Mouse (Mus musculus): ENCODE measurements at regions not wholly inside any gene's neighbourhood (a gene's known extent, or its start where the extent isn't known, plus 50 kb on each side); places are given as distances from the start of the nearest gene placed in this dataset.

GRCm38 (mm10) chr13:47505380-47505955 is 383.0 kb downstream of the Rnf144b start:
- Histone ChIP-seq H3K27me3 (ENCODE audit: insufficient read depth, low read length) (no peaks in the 10 kb centered on the region), H3K27ac (ENCODE audit: low read depth, low read length) (no peak overlapping the region), H3K4me1 (ENCODE audit: insufficient read depth, low read length) (no peaks in the 10 kb centered on the region), H3K36me3 (ENCODE audit: insufficient read depth, low read length) (no peaks in the 10 kb centered on the region), H3K9ac (replicated peaks; ENCODE audit: low read length, poor library complexity, severe bottlenecking) (no peak overlapping the region), H3K4me2 (ENCODE audit: low read depth, low read length, poor library complexity, severe bottlenecking) (no peak overlapping the region), H3K4me3 (ENCODE audit: low read depth, low read length) (no peak overlapping the region), H3K9me3 (ENCODE audit: low read length) (no peaks in the 10 kb centered on the region)
- TF ChIP-seq CTCF (IDR thresholded peaks at IDR 0.05) = no peak
- WGBS = 87% methylated on average over 15 of the region's 15 CpGs
- no peak for DNase-seq (ENCODE audit: low spot score)
- ATAC-seq (ENCODE audit: low FRiP score) = no peak

GRCm38 (mm10) chr13:47532935-47533334 is 410.5 kb downstream of the Rnf144b start:
- Histone ChIP-seq H3K4me3 (ENCODE audit: low read depth, low read length) (no peak overlapping the region), H3K36me3 (ENCODE audit: insufficient read depth, low read length) (no peaks in the 10 kb centered on the region), H3K4me2 (ENCODE audit: low read depth, low read length, poor library complexity, severe bottlenecking) (no peak overlapping the region), H3K9me3 (ENCODE audit: low read length) (no peaks in the 10 kb centered on the region), H3K27me3 (ENCODE audit: insufficient read depth, low read length) (no peaks in the 10 kb centered on the region), H3K9ac (replicated peaks; ENCODE audit: low read length, poor library complexity, severe bottlenecking) (no peak overlapping the region), H3K4me1 (ENCODE audit: insufficient read depth, low read length) (no peaks in the 10 kb centered on the region), H3K27ac (ENCODE audit: low read depth, low read length) (no peak overlapping the region)
- ATAC-seq (ENCODE audit: low FRiP score) (no peak), DNase-seq (ENCODE audit: low spot score) (no peak)
- 100% methylated on average over 1 of the region's 1 CpGs for WGBS
- TF ChIP-seq CTCF (IDR thresholded peaks at IDR 0.05) = no peak

GRCm38 (mm10) chr13:47537156-47537555 is 414.7 kb downstream of the Rnf144b start:
- H3K4me1 ChIP-seq (ENCODE audit: insufficient read depth, low read length) = no peaks in the 10 kb centered on the region; the same call in 1 of the 2 replicates
- no peak overlapping the region for H3K4me2 ChIP-seq (ENCODE audit: low read depth, low read length, poor library complexity, severe bottlenecking)
- H3K36me3 ChIP-seq (ENCODE audit: insufficient read depth, low read length) = no peaks in the 10 kb centered on the region
- no peak overlapping the region for H3K27ac ChIP-seq (ENCODE audit: low read depth, low read length)
- no peaks in the 10 kb centered on the region for H3K9me3 ChIP-seq (ENCODE audit: low read length)
- 95% methylated on average over 2 of the region's 2 CpGs for WGBS
- no peaks in the 10 kb centered on the region for H3K27me3 ChIP-seq (ENCODE audit: insufficient read depth, low read length)
- H3K9ac ChIP-seq (replicated peaks; ENCODE audit: low read length, poor library complexity, severe bottlenecking) = no peak overlapping the region
- DNase-seq (ENCODE audit: low spot score) (no peak), ATAC-seq (ENCODE audit: low FRiP score) (no peak)
- TF ChIP-seq CTCF (IDR thresholded peaks at IDR 0.05) = no peak
- H3K4me3 ChIP-seq (ENCODE audit: low read depth, low read length) = no peak overlapping the region

- TF ChIP-seq CTCF (IDR thresholded peaks at IDR 0.05) = no peak
- ATAC-seq (ENCODE audit: low FRiP score) = no peak
- 45% methylated on average over 6 of the region's 6 CpGs for WGBS
- no peaks in the 10 kb centered on the region for H3K9me3 ChIP-seq (ENCODE audit: low read length)
- no peak overlapping the region for H3K9ac ChIP-seq (replicated peaks; ENCODE audit: low read length, poor library complexity, severe bottlenecking)
- H3K27me3 ChIP-seq (ENCODE audit: insufficient read depth, low read length) = no peaks in the 10 kb centered on the region
- no peak overlapping the region for H3K27ac ChIP-seq (ENCODE audit: low read depth, low read length)
- no peak overlapping the region for H3K4me2 ChIP-seq (ENCODE audit: low read depth, low read length, poor library complexity, severe bottlenecking)
- DNase-seq (ENCODE audit: low spot score) = no peak
- no peaks in the 10 kb centered on the region for H3K4me1 ChIP-seq (ENCODE audit: insufficient read depth, low read length)
- no peaks in the 10 kb centered on the region for H3K36me3 ChIP-seq (ENCODE audit: insufficient read depth, low read length)
- no peak overlapping the region for H3K4me3 ChIP-seq (ENCODE audit: low read depth, low read length)
Measured at GRCm38 (mm10) chr13:47549626-47550025, 427.2 kb downstream of the Rnf144b start.

- WGBS = 90% methylated on average over 3 of the region's 3 CpGs
- no peak overlapping the region for H3K9ac ChIP-seq (replicated peaks; ENCODE audit: low read length, poor library complexity, severe bottlenecking)
- H3K4me2 ChIP-seq (ENCODE audit: low read depth, low read length, poor library complexity, severe bottlenecking) = no peak overlapping the region
- H3K4me1 ChIP-seq (ENCODE audit: insufficient read depth, low read length) = no peaks in the 10 kb centered on the region
- no peaks in the 10 kb centered on the region for H3K36me3 ChIP-seq (ENCODE audit: insufficient read depth, low read length)
- no peaks in the 10 kb centered on the region for H3K9me3 ChIP-seq (ENCODE audit: low read length)
- TF ChIP-seq CTCF (IDR thresholded peaks at IDR 0.05) = no peak
- no peak overlapping the region for H3K4me3 ChIP-seq (ENCODE audit: low read depth, low read length)
- H3K27me3 ChIP-seq (ENCODE audit: insufficient read depth, low read length) = no peaks in the 10 kb centered on the region
- DNase-seq (ENCODE audit: low spot score) (no peak), ATAC-seq (ENCODE audit: low FRiP score) (no peak)
- no peak overlapping the region for H3K27ac ChIP-seq (ENCODE audit: low read depth, low read length)
Measured at GRCm38 (mm10) chr13:47552251-47552650, 429.8 kb downstream of the Rnf144b start.

GRCm38 (mm10) chr13:47554198-47554597 is 431.7 kb downstream of the Rnf144b start:
- TF ChIP-seq CTCF (IDR thresholded peaks at IDR 0.05) = no peak
- Histone ChIP-seq H3K36me3 (ENCODE audit: insufficient read depth, low read length) (no peaks in the 10 kb centered on the region), H3K27ac (ENCODE audit: low read depth, low read length) (no peak overlapping the region), H3K4me1 (ENCODE audit: insufficient read depth, low read length) (no peaks in the 10 kb centered on the region), H3K9me3 (ENCODE audit: low read length) (no peaks in the 10 kb centered on the region), H3K4me2 (ENCODE audit: low read depth, low read length, poor library complexity, severe bottlenecking) (no peak overlapping the region), H3K9ac (replicated peaks; ENCODE audit: low read length, poor library complexity, severe bottlenecking) (no peak overlapping the region), H3K27me3 (ENCODE audit: insufficient read depth, low read length) (no peaks in the 10 kb centered on the region), H3K4me3 (ENCODE audit: low read depth, low read length) (no peak overlapping the region)
- WGBS = 65% methylated on average over 1 of the region's 1 CpGs
- DNase-seq (ENCODE audit: low spot score) (no peak), ATAC-seq (ENCODE audit: low FRiP score) (no peak)

Measured in midbrain, postnatal 0 days (tissue).